ENCODE assay signal across 1 mouse cellular context in genomic region chr8:119632909-119633308, GRCm38 (mm10).
TF ChIP-seq lines count a peak whose summit lies in the region.

No protein-coding gene starts in this region.

TF ChIP-seq in ES-E14, 5 proteins besides CTCF, POLR2A, EP300 and RAD21:
- TF ChIP-seq MAFK (IDR thresholded peaks at IDR 0.05; ENCODE audit: insufficient read depth, low read depth, low read length) (no peak), ZNF384 (IDR thresholded peaks at IDR 0.05; ENCODE audit: low read depth, low read length) (no peak), CHD2 (IDR thresholded peaks at IDR 0.05; ENCODE audit: low read depth, low read length) (no peak), HCFC1 (IDR thresholded peaks at IDR 0.05; ENCODE audit: borderline replicate concordance, insufficient read depth, low read length) (no peak), ZC3H11A (IDR thresholded peaks at IDR 0.05; ENCODE audit: borderline replicate concordance, low read depth, low read length) (no peak)
TF ChIP-seq in ES-E14: peak in this region for 0.
